Mouse (Mus musculus) embryonic fibroblast, embryonic 13.5 days (primary cell): Measurements from ENCODE around the gene Sppl2a.

Experiments
- CTCF ChIP-seq: IDR thresholded peaks from 2 replicates; pipeline ENCODE4 v1.5.1; 2011; ENCODE audit warnings: mild to moderate bottlenecking, control low read depth, low read length, moderate library complexity, borderline replicate concordance; ENCODE audit not compliant: insufficient read depth
- POLR2A ChIP-seq: IDR thresholded peaks from 2 replicates; pipeline ENCODE4 v1.6.1; 2011; ENCODE audit warnings: low read depth, mild to moderate bottlenecking, control low read depth, low read length, moderate library complexity

GRCm38 (mm10) chr2:126894245-126894644 lies 38.8 kb downstream of the Sppl2a start:
- TF ChIP-seq POLR2A, result no peak
- TF ChIP-seq CTCF, result no peak
